Mouse (Mus musculus) gastrocnemius, postnatal 14 days (tissue): Measurements from ENCODE around the gene Crygc. TPM values are rescaled to one million over a fixed set of nuclear protein-coding genes. Genes with fewer than 3 reads are reported as not detected.
"Not testable (repeated sequence)": the region's sequence is repeated elsewhere in the genome, so short reads cannot be mapped to it uniquely, and the experiment has no call there.

Experiments
- DNase-seq: peaks from one replicate; pipeline ENCODE4 v3.0.0; 2021; ENCODE audit warnings: mixed read lengths
- intact Hi-C: fragments of 180-260 bp; cut with DNase I; formaldehyde crosslinking; loops from one replicate; pipeline ENCODE4 v1.15.1; 2025; ENCODE audit warnings: low total_unique reads
- total RNA-seq, 2 experiments: library from RNA; stranded (reverse); gene quantifications; 2 replicates each; pipeline ENCODE4 v1.2.3; 2021

Gene Crygc
- total RNA-seq, 2 experiments from 2014 or later = not detected

DNA sequence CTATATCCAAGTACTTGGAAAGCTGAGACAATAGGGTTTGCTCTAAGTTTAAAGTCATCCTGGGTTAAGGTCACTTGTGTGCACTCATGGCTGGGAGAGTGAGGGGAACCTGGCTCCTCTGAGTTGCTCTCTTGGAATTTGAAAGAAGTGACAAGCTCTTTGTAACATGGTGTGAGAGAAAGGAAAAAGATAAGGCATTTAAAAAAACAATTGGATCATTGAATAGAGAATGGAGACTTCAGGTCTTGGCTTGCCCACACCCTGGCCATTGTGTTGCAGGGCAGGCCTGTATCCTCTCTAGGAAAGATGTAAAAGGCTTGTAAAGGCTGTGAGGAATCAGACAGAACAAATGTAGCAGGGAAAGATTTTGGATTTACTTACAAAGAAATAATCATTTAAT, 5.6 kb downstream of the Crygc start:
- DNase-seq = no peak
- intact Hi-C loops = no loop called here

DNA sequence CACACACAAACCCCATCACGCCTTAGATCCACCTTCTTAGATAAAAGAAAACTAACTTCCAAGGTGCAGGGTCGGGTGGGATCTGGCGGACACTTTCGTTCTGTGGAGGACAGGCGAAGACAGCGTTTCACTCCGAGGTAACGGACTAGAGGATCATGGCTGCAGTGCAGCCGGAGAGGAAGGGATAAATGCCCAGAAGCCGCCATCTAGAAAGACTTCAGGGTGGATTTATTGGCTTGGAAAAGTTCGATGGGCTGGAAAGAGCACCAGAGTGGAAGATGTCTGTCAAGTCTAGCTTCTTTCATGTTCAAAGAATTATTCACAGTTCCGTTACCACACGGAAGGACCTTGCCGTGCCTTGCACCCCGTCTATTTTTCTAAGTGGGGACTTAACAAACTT, 9.3 kb downstream of the Crygc start:
- DNase-seq = no peak
- intact Hi-C loops = no loop called here

DNA sequence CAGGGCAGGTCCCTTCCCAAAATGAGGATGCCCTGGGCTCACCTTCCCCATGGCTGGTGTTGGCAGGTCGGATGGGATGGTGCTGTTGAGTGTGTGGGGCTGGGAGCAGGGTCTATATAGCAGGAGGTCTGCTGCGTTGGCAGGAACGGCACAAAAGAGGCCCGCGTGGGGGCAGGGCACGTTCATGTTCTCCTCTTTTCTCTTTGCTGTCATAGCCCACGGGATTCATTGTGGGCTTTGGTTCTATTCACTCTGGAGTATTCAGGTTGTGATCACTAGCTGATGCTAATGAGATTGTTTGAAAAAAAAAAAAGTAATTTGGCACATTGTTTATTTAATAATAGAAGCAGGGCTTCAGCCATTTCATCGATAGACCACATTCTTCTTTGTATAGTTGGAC, 10.1 kb downstream of the Crygc start, which contains the start of gene Crygd:
Gene Crygd, minus strand, starts transcription at position 101 of the 400 bp plus-strand sequence.
- DNase-seq = no peak
- intact Hi-C loops = no loop called here

DNA sequence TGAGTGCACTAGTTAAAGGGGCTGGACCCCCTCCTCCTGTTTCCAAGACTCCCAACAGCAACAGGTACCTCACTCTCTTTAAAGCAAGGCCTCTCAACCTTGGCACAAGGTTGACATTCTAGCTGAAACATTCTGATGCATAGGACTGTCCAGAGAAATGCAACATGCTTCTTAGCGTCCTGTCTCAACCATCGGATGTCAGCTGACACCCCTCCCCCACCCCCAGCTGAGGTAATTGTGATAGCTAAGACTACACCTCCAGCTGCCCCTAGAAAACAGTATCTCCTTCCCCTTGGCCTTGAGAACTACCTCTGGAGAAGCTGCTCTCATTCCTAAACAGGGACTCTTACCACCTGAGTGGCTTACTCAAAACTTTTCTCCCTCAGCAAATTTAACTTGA, 21.3 kb downstream of the Crygc start:
- no peak for DNase-seq
- intact Hi-C loops = no loop called here

DNA sequence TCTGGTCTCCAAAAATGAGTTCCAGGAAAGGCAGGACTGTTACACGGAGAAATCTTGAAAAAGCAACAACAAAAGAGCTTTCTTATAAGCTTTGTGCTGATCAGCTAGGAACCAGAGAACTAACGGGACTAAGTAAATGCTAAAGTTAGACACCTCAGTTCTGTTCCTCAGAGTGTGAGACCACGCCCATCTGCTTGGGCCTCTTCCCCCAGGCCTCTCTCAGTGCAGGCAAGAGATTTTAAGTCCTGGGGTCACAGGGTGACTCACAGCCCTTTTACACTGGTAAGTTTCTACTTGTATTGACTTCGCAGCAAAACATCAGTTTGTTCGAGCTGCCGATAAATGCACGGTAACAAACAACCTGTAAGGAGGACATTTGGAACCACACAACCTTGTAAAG, 21.8 kb downstream of the Crygc start:
- DNase-seq = no peak
- intact Hi-C loops = no loop called here

DNA sequence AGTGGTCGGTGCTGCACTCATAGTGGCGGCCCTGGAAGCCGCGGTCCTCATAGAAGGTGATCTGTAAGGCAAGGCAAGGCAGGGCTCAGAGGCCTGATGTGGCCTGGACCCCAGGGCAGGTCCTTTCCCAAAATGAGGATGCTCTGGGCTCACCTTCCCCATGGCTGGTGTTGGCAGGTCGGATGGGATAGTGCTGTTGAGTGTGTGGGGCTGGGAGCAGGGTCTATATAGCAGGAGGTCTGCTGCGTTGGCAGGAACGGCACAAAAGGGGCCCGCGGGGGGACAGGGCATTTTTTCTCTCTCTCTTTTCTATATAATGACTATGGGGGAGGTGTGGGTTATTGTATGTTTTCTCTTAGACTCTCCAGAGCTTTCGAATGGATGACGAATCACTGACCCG, 22.5 kb downstream of the Crygc start, which contains the start of gene Cryge:
Gene Cryge, minus strand, starts transcription at position 198 of the 400 bp plus-strand sequence.
- intact Hi-C loops, DNase-seq: not testable (repeated sequence)

DNA sequence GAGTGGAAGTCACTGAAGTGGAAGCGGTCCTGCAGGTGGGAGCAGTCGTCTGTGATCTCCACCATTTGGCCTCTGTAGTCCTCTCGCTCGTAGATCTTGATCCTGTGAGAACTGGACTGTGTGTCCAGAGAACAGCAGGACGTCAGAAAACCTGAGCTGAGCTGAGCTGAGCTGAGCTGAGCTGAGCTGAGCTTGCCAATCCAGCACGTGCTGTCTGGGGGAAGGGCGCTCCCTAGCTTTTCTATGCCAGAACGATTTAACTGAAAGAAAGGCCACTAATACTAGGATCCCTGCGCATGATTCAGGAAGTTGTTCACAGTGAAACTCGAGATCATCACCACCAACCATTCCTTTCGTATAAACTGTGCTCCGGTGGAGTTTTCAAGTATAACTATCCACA, 24.7 kb downstream of the Crygc start:
- DNase-seq = peak; percentile 35
- intact Hi-C loops = loop anchor here (10.0 kb wide), 1 partner anchor 136 kb away; the partner anchor contains the start of genes Idh1 and Pikfyve

DNA sequence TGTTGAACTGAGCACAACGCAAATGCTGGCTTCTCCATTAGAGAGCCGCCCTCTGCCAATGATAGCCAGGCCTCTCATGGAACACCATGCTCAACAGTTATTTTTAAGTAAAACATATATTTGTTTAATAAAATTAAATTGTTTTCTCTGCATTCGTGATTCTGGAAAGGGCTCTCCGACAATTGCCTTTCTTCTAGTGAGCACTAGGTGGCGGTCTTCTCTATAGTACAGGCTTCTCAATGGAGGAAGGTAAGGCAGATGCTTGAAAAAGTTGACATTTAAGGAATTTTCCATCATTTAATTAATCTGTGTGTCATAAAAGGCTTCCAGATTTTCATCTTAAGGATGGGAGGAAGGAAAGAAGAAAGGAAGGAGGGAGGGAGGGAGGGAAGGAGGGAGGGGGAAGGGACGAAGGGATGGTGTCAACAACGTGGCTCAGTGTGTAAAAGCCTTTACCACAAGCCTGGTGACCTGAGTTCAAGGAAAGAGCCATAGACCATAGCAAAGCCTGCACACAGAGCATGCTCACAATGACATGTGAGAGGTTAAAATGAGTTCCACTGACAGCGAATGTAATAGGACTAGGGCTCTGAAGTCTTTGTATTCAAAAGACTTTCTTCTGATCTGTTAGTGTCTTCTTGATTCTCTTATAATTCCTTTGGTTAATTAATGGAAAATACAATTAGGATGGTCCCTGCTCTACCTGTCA, 26.9 kb downstream of the Crygc start:
- intact Hi-C loops = loop anchor here (10.0 kb wide), 1 partner anchor 138 kb away; the partner anchor contains the start of genes Idh1 and Pikfyve
- DNase-seq = no peak

DNA sequence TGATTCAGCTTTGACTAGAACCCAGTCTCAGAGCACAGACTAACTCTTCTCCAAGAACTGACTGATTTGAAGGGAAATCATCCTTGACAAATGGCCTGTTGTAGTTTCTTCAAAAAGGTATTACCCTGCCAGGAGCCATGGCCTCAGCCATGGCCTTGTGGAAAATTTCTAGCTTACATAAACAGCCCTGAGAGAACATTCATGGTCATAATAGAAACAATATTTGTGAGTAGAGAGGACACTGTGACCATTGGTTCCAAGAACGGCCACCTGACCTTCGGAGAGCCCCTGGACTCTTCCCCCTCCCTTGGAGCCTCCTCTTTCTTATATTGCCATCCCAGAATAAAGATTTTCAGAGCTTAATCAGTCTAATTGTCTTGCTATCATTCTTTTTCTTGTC, 30.1 kb downstream of the Crygc start:
- no peak for DNase-seq

DNA sequence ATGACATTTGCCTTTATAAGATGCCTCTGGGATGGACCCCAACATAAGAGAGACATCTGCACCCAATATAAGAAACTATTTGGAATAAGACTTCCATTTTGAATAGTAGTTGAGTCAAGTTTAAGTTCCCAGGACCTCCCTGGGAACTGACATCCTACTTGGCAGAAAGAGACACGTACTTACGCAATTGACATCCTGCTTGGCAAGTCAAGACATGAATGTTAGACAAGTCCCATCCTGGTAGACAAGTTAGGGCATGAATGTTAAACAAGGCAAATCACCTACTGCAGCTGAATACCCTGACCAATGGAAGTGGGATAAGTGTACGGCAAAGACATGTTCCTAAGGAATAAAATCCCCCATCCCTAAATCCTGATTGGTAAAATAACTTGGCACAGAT, 31.7 kb downstream of the Crygc start:
- DNase-seq = no peak
- intact Hi-C loops = loop anchor here (10.0 kb wide), 1 partner anchor 143 kb away; the partner anchor contains the start of genes Idh1 and Pikfyve

More for the DNA sequence above, 30.1 kb downstream of the Crygc start:
- intact Hi-C loops = loop anchor here (10.0 kb wide), 1 partner anchor 141 kb away; the partner anchor contains the start of genes Idh1 and Pikfyve

DNA sequence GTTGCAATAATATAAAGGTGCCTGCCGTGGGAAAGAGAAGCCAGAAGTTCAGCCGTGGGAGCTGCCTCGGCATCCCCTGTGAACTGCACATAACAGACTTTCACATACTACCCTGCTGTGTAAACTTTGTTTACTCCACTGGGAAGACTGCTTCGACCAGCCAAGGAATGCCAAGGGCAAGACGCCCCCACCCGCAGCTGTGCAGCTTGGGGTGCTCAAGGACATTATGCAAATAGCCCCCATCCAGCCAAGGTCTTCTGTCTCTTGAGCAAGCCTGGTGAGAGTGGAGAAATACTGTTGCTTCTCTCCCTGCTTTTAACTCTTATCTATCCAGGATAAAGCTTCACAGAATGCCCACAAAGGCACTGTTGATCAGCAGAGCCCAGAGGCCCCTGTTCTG, 32.7 kb downstream of the Crygc start:
- no peak for DNase-seq
- intact Hi-C loops = loop anchor here (10.0 kb wide), 1 partner anchor 144 kb away; the partner anchor contains the start of genes Idh1 and Pikfyve

DNA sequence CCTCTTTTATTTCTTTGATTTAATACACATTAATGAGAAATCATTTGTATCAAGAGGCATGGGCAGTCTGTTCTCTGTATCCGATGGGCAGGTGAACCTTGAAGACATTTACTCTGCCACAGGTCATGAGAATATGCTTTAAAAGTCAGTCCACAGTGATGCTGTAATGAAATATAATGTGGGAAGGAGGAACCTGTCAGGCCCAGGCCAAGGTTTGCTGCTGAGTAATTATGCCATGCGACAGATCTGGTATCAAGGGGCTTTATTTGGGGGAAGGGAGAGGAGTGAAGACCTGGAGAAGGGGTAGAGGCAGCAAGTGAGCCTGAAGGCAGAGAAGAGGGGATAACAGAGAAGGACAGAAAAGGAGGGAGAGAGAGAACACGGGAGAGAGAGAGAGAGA, 33.8 kb downstream of the Crygc start:
- intact Hi-C loops = loop anchor here (10.0 kb wide), 1 partner anchor 145 kb away; the partner anchor contains the start of genes Idh1 and Pikfyve
- no peak for DNase-seq

DNA sequence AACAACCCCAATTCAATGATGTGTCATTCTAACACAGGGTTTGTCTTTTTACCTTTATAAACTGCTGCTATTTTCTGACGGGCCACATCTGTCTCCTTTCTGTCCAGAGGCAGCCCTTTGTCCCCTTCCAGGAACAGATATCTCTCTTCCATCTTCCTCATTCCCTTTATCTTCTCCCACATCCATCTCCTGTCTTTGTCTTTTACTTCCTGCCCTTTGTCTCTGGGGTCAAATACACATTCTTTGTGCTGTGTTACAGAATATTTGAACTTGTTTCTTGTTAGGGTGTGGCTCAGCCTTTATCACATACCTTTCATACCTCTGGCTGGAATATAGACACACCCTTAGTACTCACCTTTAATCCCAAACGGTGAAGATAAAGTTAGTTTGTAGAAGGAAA, 35.9 kb downstream of the Crygc start:
- intact Hi-C loops = no loop called here

DNA sequence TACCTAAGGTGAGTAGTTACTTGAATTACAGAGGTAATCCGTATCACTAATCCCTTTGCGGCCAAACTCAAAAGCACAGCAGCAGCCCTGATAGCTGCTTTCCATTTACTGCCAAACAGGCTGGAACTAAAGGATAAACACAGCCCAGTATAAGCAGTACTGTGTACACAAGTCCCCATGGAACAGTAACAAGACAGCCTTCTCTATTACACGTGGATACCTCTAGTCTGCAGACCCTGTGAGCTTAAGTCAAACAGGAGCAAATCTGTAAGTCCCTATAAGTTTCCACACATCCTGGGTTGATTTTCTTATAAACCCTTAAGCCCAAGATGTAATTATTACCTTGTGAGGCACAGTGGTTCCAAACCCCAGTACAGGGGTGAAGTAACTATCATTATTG, 38.0 kb downstream of the Crygc start:
- intact Hi-C loops = no loop called here
- DNase-seq = no peak

More for the DNA sequence above, 35.9 kb downstream of the Crygc start:
- no peak for DNase-seq

DNA sequence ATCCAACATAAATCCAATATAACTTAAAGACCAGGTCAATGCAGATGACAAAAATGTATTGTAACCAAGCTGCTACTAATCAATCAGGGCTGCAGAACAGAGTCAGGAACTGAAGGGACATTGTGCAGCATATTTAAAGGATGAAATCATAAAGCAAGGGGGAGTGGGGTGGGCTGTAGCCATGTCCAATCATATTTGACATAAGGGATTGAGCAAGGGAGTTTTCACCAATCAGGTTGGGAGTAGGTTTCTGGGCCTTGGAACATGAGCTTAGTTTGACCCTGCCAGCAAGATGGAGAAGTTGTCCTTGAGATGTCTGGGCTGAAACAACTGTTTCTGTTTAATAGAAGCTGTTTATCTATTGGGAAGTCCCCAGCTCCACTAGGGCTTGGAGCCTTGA, 40.8 kb downstream of the Crygc start, which contains the start of gene Akr1cl:
Gene Akr1cl, minus strand, starts transcription at position 119 of the 400 bp plus-strand sequence.
- no peak for DNase-seq
- intact Hi-C loops = no loop called here

DNA sequence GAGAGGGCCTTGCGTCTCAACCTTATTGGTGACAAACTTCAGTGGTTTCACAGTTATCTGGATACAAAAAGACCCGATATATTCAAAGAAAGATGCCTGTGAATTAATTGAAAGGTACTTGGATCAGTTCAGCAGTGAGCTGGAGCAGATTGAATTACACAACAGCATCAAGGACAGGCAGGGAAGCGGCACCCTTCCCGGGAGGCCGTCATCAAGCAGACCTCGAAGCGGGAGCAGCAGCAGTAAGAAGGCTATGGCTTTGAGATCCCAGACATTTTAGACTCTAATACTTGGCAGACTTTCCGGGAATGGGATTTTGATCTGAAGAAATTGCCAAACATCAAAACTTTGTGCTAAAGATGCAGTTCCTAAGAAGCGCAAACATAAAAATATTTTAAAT, 45.3 kb downstream of the Crygc start:
- DNase-seq = no peak
- intact Hi-C loops = no loop called here

Other genes with a start within 250 kb of the Crygc start
- 1 to 10 TPM; 3.9 to 5.1 TPM for gene Plekhm3, start 116.9 kb downstream of the Crygc start, total RNA-seq
- not detected for gene Akr1cl, start 40.9 kb downstream of the Crygc start, total RNA-seq
- gene Cryge, start 22.5 kb downstream of the Crygc start, total RNA-seq = not detected
- not detected for gene Crygd, start 10.2 kb downstream of the Crygc start, total RNA-seq
- not detected for gene Crygb, start 8.6 kb upstream of the Crygc start, total RNA-seq
- gene Cryga, start 29.7 kb upstream of the Crygc start, total RNA-seq = not detected
- gene Gm28845, start 45.9 kb upstream of the Crygc start, total RNA-seq = not detected
- not detected for gene D630023F18Rik, start 49.5 kb upstream of the Crygc start, total RNA-seq
- gene Idh1, start 112.8 kb upstream of the Crygc start, total RNA-seq = 10 to 100 TPM; 39.9 to 51.1 TPM
- gene Pikfyve, start 113.0 kb upstream of the Crygc start, total RNA-seq = 1 to 10 TPM; 8.5 to 8.9 TPM
- gene Pth2r, start 208.4 kb upstream of the Crygc start, total RNA-seq = not detected